Mouse (Mus musculus) hematopoietic multipotent progenitor cell, adult 10-12 weeks (in vitro differentiated cells): ENCODE results near the gene Glipr1l1. TPM values are rescaled to one million over a fixed set of nuclear protein-coding genes. Genes with fewer than 3 reads are reported as not detected.

Experiments
- polyA plus RNA-seq: library from polyadenylated mRNA; stranded (reverse); fragments of >175 nt; gene quantifications from 2 replicates; pipeline ENCODE4 v1.2.3, GENCODE M21; 2012; ENCODE audit warnings: low replicate concordance

Gene Glipr1l1
- not detected in 2 replicates for polyA plus RNA-seq

GRCm38 (mm10) chr10:112059702-112060582, at the start of gene Glipr1l1:
Glipr1l1 (plus strand) TSS chr10:112060189.

GRCm38 (mm10) chr10:112083157-112083556, 23.2 kb downstream of the Glipr1l1 start, which contains the start of gene Glipr1l2:
Glipr1l2 (plus strand) TSS chr10:112083354.

Other genes with a start within 250 kb of the Glipr1l1 start
- 0.99 and 2.6 TPM in 2 replicates for gene Krr1, start 87.5 kb upstream of the Glipr1l1 start, polyA plus RNA-seq
- gene Glipr1, start 57.6 kb upstream of the Glipr1l1 start, polyA plus RNA-seq = 5.2 and 8.5 TPM in 2 replicates
- not detected in 2 replicates for gene Glipr1l2, start 23.2 kb downstream of the Glipr1l1 start, polyA plus RNA-seq
- not detected in 2 replicates for gene Glipr1l3, start 100.1 kb downstream of the Glipr1l1 start, polyA plus RNA-seq
- not detected in 2 replicates for gene Caps2, start 103.4 kb downstream of the Glipr1l1 start, polyA plus RNA-seq
- 0.21 TPM in 1 of 2 replicates, not detected in the other for gene Kcnc2, start 210.9 kb downstream of the Glipr1l1 start, polyA plus RNA-seq